Mouse (Mus musculus): ENCODE results near the gene Akr1b3. TPM values are rescaled to one million over a fixed set of nuclear protein-coding genes. Genes with fewer than 3 reads are reported as not detected.
"Not testable (repeated sequence)": the region's sequence is repeated elsewhere in the genome, so short reads cannot be mapped to it uniquely, and the experiment has no call there.

The Akr1b3 gene
- polyA plus RNA-seq, 1 experiment from 2014 or later = 136 TPM

- Histone ChIP-seq H3K27me3 (no peaks in the 10 kb centered on the region), H3K9ac (no peak overlapping the region), H3K4me1 (peaks cover 19% of the 10 kb centered on the region), H3K27ac (no peak overlapping the region), H3K4me3 (replicated peaks) (no peak overlapping the region), H3K4me2 (no peak overlapping the region), H3K9me3 (no peaks in the 10 kb centered on the region), H3K36me3 (replicated peaks) (no peaks in the 10 kb centered on the region)
- 15% methylated on average over 9 of the region's 9 CpGs for WGBS
- ATAC-seq (ENCODE audit: low FRiP score) = no peak
These were observed 27.7 kb upstream of the Akr1b3 start for GRCm38 (mm10) chr6:34344935-34345334.

- no peak overlapping the region for H3K9ac ChIP-seq
- H3K27me3 ChIP-seq = no peaks in the 10 kb centered on the region
- H3K9me3 ChIP-seq = no peaks in the 10 kb centered on the region
- 36% methylated on average over 10 of the region's 10 CpGs for WGBS
- no peaks in the 10 kb centered on the region for H3K36me3 ChIP-seq (replicated peaks)
- H3K4me3 ChIP-seq (replicated peaks) = no peak overlapping the region
- H3K4me2 ChIP-seq = no peak overlapping the region
- H3K27ac ChIP-seq = no peak overlapping the region
- peaks cover 19% of the 10 kb centered on the region for H3K4me1 ChIP-seq
- ATAC-seq (ENCODE audit: low FRiP score) = no peak
These were observed 27.0 kb upstream of the Akr1b3 start for GRCm38 (mm10) chr6:34344135-34344850.

GRCm38 (mm10) chr6:34343426-34343825 lies 26.1 kb upstream of the Akr1b3 start:
- WGBS = 88% methylated on average over 6 of the region's 6 CpGs
- no peak for ATAC-seq (ENCODE audit: low FRiP score)
- Histone ChIP-seq H3K9ac (no peak overlapping the region), H3K9me3 (no peaks in the 10 kb centered on the region), H3K36me3 (replicated peaks) (no peaks in the 10 kb centered on the region), H3K4me1 (peaks cover 19% of the 10 kb centered on the region), H3K4me2 (no peak overlapping the region), H3K27me3 (no peaks in the 10 kb centered on the region), H3K27ac (no peak overlapping the region), H3K4me3 (replicated peaks) (no peak overlapping the region)

GRCm38 (mm10) chr6:34342476-34342875 lies 25.2 kb upstream of the Akr1b3 start:
- no peak overlapping the region for H3K4me2 ChIP-seq
- WGBS = 85% methylated on average over 2 of the region's 2 CpGs

GRCm38 (mm10) chr6:34341991-34342390 lies 24.7 kb upstream of the Akr1b3 start:
- no peak for ATAC-seq (ENCODE audit: low FRiP score)
- H3K4me1 ChIP-seq = peaks cover 19% of the 10 kb centered on the region
- H3K9ac ChIP-seq = no peak overlapping the region
- 90% methylated on average over 4 of the region's 4 CpGs for WGBS
- H3K27ac ChIP-seq = no peak overlapping the region
- no peaks in the 10 kb centered on the region for H3K36me3 ChIP-seq (replicated peaks)
- H3K9me3 ChIP-seq = no peaks in the 10 kb centered on the region
- no peak overlapping the region for H3K4me3 ChIP-seq (replicated peaks)
- H3K27me3 ChIP-seq = no peaks in the 10 kb centered on the region
- H3K4me2 ChIP-seq = no peak overlapping the region

More at GRCm38 (mm10) chr6:34342476-34342875, 25.2 kb upstream of the Akr1b3 start:
- Histone ChIP-seq H3K4me1 (peaks cover 19% of the 10 kb centered on the region), H3K27me3 (no peaks in the 10 kb centered on the region), H3K4me3 (replicated peaks) (no peak overlapping the region), H3K9me3 (no peaks in the 10 kb centered on the region), H3K36me3 (replicated peaks) (no peaks in the 10 kb centered on the region), H3K27ac (no peak overlapping the region), H3K9ac (no peak overlapping the region)
- no peak for ATAC-seq (ENCODE audit: low FRiP score)

- H3K9ac ChIP-seq = no peak overlapping the region
- no peak for ATAC-seq (ENCODE audit: low FRiP score)
- WGBS = 89% methylated on average over 2 of the region's 2 CpGs
- H3K36me3 ChIP-seq (replicated peaks) = no peaks in the 10 kb centered on the region
- no peak overlapping the region for H3K4me3 ChIP-seq (replicated peaks)
- H3K4me2 ChIP-seq = no peak overlapping the region
- H3K27ac ChIP-seq = no peak overlapping the region
- no peaks in the 10 kb centered on the region for H3K9me3 ChIP-seq
- H3K4me1 ChIP-seq = no peaks in the 10 kb centered on the region
- H3K27me3 ChIP-seq = no peaks in the 10 kb centered on the region
These were observed 20.5 kb upstream of the Akr1b3 start for GRCm38 (mm10) chr6:34337799-34338198.

GRCm38 (mm10) chr6:34334673-34335072 lies 17.4 kb upstream of the Akr1b3 start:
- no peak for ATAC-seq (ENCODE audit: low FRiP score)
- WGBS = 88% methylated on average over 5 of the region's 5 CpGs
- H3K9me3 ChIP-seq = no peaks in the 10 kb centered on the region
- no peaks in the 10 kb centered on the region for H3K27me3 ChIP-seq
- no peaks in the 10 kb centered on the region for H3K4me1 ChIP-seq
- no peak overlapping the region for H3K9ac ChIP-seq
- H3K27ac ChIP-seq = no peak overlapping the region
- H3K4me2 ChIP-seq = no peak overlapping the region
- H3K36me3 ChIP-seq (replicated peaks) = no peaks in the 10 kb centered on the region
- no peak overlapping the region for H3K4me3 ChIP-seq (replicated peaks)

GRCm38 (mm10) chr6:34331804-34332203 lies 14.5 kb upstream of the Akr1b3 start:
- not testable (repeated sequence) for H3K4me2 ChIP-seq; H3K4me3 ChIP-seq (replicated peaks); H3K27ac ChIP-seq; H3K36me3 ChIP-seq (replicated peaks); H3K4me1 ChIP-seq; H3K9ac ChIP-seq; ATAC-seq (ENCODE audit: low FRiP score); H3K27me3 ChIP-seq; H3K9me3 ChIP-seq
- 86% methylated on average over 12 of the region's 12 CpGs for WGBS

- ATAC-seq (ENCODE audit: low FRiP score) = no peak
- WGBS = 82% methylated on average over 5 of the region's 5 CpGs
- H3K9me3 ChIP-seq = no peaks in the 10 kb centered on the region
These were observed 14.1 kb upstream of the Akr1b3 start for GRCm38 (mm10) chr6:34331379-34331778.

GRCm38 (mm10) chr6:34322121-34322520 lies 4.8 kb upstream of the Akr1b3 start:
- H3K4me1 ChIP-seq = peaks cover 4% of the 10 kb centered on the region; the same call in 1 of the 2 replicates
- no peaks in the 10 kb centered on the region for H3K27me3 ChIP-seq
- ATAC-seq (ENCODE audit: low FRiP score) = no peak
- no peak overlapping the region for H3K4me3 ChIP-seq (replicated peaks)
- H3K9ac ChIP-seq = no peak overlapping the region
- H3K4me2 ChIP-seq = no peak overlapping the region
- no peaks in the 10 kb centered on the region for H3K9me3 ChIP-seq
- H3K36me3 ChIP-seq (replicated peaks) = no peaks in the 10 kb centered on the region
- WGBS = 96% methylated on average over 7 of the region's 7 CpGs
- no peak overlapping the region for H3K27ac ChIP-seq

More at GRCm38 (mm10) chr6:34331379-34331778, 14.1 kb upstream of the Akr1b3 start:
- H3K4me3 ChIP-seq (replicated peaks) = no peak overlapping the region
- no peak overlapping the region for H3K4me2 ChIP-seq
- no peaks in the 10 kb centered on the region for H3K4me1 ChIP-seq
- no peaks in the 10 kb centered on the region for H3K36me3 ChIP-seq (replicated peaks)
- H3K27ac ChIP-seq = no peak overlapping the region
- H3K27me3 ChIP-seq = no peaks in the 10 kb centered on the region
- no peak overlapping the region for H3K9ac ChIP-seq

- Histone ChIP-seq H3K4me3 (replicated peaks) (no peak overlapping the region), H3K4me2 (no peak overlapping the region), H3K27ac (no peak overlapping the region), H3K27me3 (no peaks in the 10 kb centered on the region), H3K4me1 (peaks cover 11% of the 10 kb centered on the region), H3K9ac (no peak overlapping the region), H3K9me3 (no peaks in the 10 kb centered on the region), H3K36me3 (replicated peaks) (no peaks in the 10 kb centered on the region)
- WGBS = 75% methylated on average over 6 of the region's 6 CpGs
- no peak for ATAC-seq (ENCODE audit: low FRiP score)
These were observed 1.4 kb upstream of the Akr1b3 start for GRCm38 (mm10) chr6:34318636-34319035.

- no peaks in the 10 kb centered on the region for H3K27me3 ChIP-seq
- no peak overlapping the region for H3K27ac ChIP-seq
- no peak overlapping the region for H3K9ac ChIP-seq
- no peak overlapping the region; the same call in 1 of the 2 replicates for H3K4me2 ChIP-seq
- H3K4me3 ChIP-seq (replicated peaks) = no peak overlapping the region
- peaks cover 16% of the 10 kb centered on the region for H3K4me1 ChIP-seq
- 60% methylated on average over 5 of the region's 5 CpGs for WGBS
- no peak for ATAC-seq (ENCODE audit: low FRiP score)
- H3K36me3 ChIP-seq (replicated peaks) = no peaks in the 10 kb centered on the region
- no peaks in the 10 kb centered on the region for H3K9me3 ChIP-seq
These were observed 894 bp upstream of the Akr1b3 start for GRCm38 (mm10) chr6:34318172-34318571.

- Histone ChIP-seq H3K36me3 (replicated peaks) (peaks cover 31% of the 10 kb centered on the region), H3K4me1 (peaks cover 16% of the 10 kb centered on the region), H3K27ac (no peak overlapping the region), H3K9me3 (no peaks in the 10 kb centered on the region), H3K4me3 (replicated peaks) (no peak overlapping the region), H3K9ac (no peak overlapping the region), H3K4me2 (no peak overlapping the region), H3K27me3 (no peaks in the 10 kb centered on the region)
- no peak for ATAC-seq (ENCODE audit: low FRiP score)
- 88% methylated on average over 2 of the region's 2 CpGs for WGBS
These were observed 3.4 kb downstream of the Akr1b3 start for GRCm38 (mm10) chr6:34313921-34314320.

Data from forebrain, embryonic 12.5 days (tissue).